Mouse (Mus musculus): Measurements from ENCODE around the gene Ttc39d. TPM values are rescaled to one million over a fixed set of nuclear protein-coding genes. Genes with fewer than 3 reads are reported as not detected.

Gene Ttc39d
- polyA plus RNA-seq, 1 experiment from 2014 or later = 0.11 TPM

DNA sequence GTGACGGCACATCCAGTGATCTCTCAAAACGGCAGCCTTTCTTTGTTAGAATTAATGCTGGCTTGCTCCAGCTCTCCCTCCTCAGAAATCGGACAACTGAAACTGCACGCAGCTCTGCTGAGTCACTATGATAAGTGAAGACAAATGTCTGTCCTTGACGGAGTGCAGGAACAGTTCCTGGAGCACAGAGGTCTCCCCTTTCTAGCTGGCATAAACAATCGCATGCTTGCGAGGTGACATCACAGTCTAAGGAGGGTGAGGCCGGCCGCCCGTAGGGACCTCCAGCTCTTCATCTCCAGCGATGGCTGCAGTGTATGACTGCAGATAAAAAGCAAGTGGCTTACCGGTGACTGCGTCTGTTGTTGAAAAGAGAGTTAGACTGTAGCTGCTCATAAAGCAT, 47.9 kb downstream of the Ttc39d start:
- Histone ChIP-seq H3K4me3 (ENCODE audit: control insufficient read depth in 1 of 2, insufficient read depth in 1 of 2, low read depth in 1 of 2, low read length in 2 of 2) (no peak overlapping the region), H3K27ac (replicated peaks in 1 of 2; ENCODE audit: control insufficient read depth in 1 of 2, insufficient read depth in 1 of 2, low read depth in 2 of 2, low read length in 2 of 2) (peak overlapping the region; percentile 83 to 94), H3K4me2 (ENCODE audit: low read length) (peak overlapping the region; percentile 48), H3K9ac (ENCODE audit: low read length) (peak overlapping the region; percentile 47), H3K9me3 (ENCODE audit: control insufficient read depth, low read length) (no peaks in the 10 kb centered on the region), H3K36me3 (ENCODE audit: control insufficient read depth, insufficient read depth, low read length) (peaks cover 84% of the 10 kb centered on the region), H3K4me1 (ENCODE audit: control insufficient read depth in 2 of 2, insufficient read depth in 2 of 2, low read length in 2 of 2) (peaks cover 6 to 20% of the 10 kb centered on the region in 2 experiments; a peak in 3 of 4 replicates), H3K27me3 (ENCODE audit: control insufficient read depth, insufficient read depth, low read length) (no peaks in the 10 kb centered on the region)
- 2% methylated on average over 13 of the region's 13 CpGs for WGBS
- peak; percentile 78 for ATAC-seq (ENCODE audit: insufficient number of reproducible peaks, insufficient read depth, low FRiP score, low read depth)

GRCm38 (mm10) chr17:80267065-80267464, 59.8 kb downstream of the Ttc39d start:
- no peak overlapping the region for H3K4me3 ChIP-seq (ENCODE audit: control insufficient read depth in 1 of 2, insufficient read depth in 1 of 2, low read depth in 1 of 2, low read length in 2 of 2)
- H3K4me1 ChIP-seq (ENCODE audit: control insufficient read depth in 2 of 2, insufficient read depth in 2 of 2, low read length in 2 of 2) = no peaks in the 10 kb centered on the region
- H3K27ac ChIP-seq (replicated peaks in 1 of 2; ENCODE audit: control insufficient read depth in 1 of 2, insufficient read depth in 1 of 2, low read depth in 2 of 2, low read length in 2 of 2) = no peak overlapping the region
- 89% methylated on average over 4 of the region's 4 CpGs for WGBS
- ATAC-seq (ENCODE audit: insufficient number of reproducible peaks, insufficient read depth, low FRiP score, low read depth) = no peak
- H3K9me3 ChIP-seq (ENCODE audit: control insufficient read depth, low read length) = no peaks in the 10 kb centered on the region
- H3K36me3 ChIP-seq (ENCODE audit: control insufficient read depth, insufficient read depth, low read length) = peaks cover 81% of the 10 kb centered on the region
- no peak overlapping the region for H3K4me2 ChIP-seq (ENCODE audit: low read length)
- no peaks in the 10 kb centered on the region for H3K27me3 ChIP-seq (ENCODE audit: control insufficient read depth, insufficient read depth, low read length)
- H3K9ac ChIP-seq (ENCODE audit: low read length) = no peak overlapping the region

Other genes with a start within 250 kb of the Ttc39d start
- gene Hnrnpll, start 145.1 kb upstream of the Ttc39d start, polyA plus RNA-seq (2014; fragmentation: Nextera tagmentation; extraction: Ambion mirVana) = 47.7 and 52.3 TPM in 2 replicates
- 10.7 and 13.7 TPM in 2 replicates for gene Galm, start 80.0 kb upstream of the Ttc39d start, polyA plus RNA-seq (2014; fragmentation: Nextera tagmentation; extraction: Ambion mirVana)
- 275 and 276 TPM in 2 replicates for gene Srsf7, start 153 bp upstream of the Ttc39d start, polyA plus RNA-seq (2014; fragmentation: Nextera tagmentation; extraction: Ambion mirVana)
- 23.5 and 27.0 TPM in 2 replicates for gene Gemin6, start 17.0 kb downstream of the Ttc39d start, polyA plus RNA-seq (2014; fragmentation: Nextera tagmentation; extraction: Ambion mirVana)
- gene Morn2, start 82.7 kb downstream of the Ttc39d start, polyA plus RNA-seq (2014; fragmentation: Nextera tagmentation; extraction: Ambion mirVana) = 31.3 and 32.1 TPM in 2 replicates
- gene Dhx57, start 83.0 kb downstream of the Ttc39d start, polyA plus RNA-seq (2014; fragmentation: Nextera tagmentation; extraction: Ambion mirVana) = 8.5 and 8.9 TPM in 2 replicates
- gene Arhgef33, start 99.9 kb downstream of the Ttc39d start, polyA plus RNA-seq (2014; fragmentation: Nextera tagmentation; extraction: Ambion mirVana) = 0.80 and 1.4 TPM in 2 replicates
- 1.2 TPM in 2 replicates for gene Gm10190, start 166.1 kb downstream of the Ttc39d start, polyA plus RNA-seq (2014; fragmentation: Nextera tagmentation; extraction: Ambion mirVana)